Mouse (Mus musculus) common myeloid progenitor, adult 5-6 weeks (primary cell): Measurements from ENCODE around the gene Col12a1. TPM values are rescaled to one million over a fixed set of nuclear protein-coding genes. Genes with fewer than 3 reads are reported as not detected.

Source experiments
- ATAC-seq: replicated peaks from 2 replicates; pipeline ENCODE4 v1.8.0; 2016; ENCODE audit warnings: low read depth, mild to moderate bottlenecking, moderate TSS enrichment, inconsistent platforms; ENCODE audit not compliant: poor library complexity, severe bottlenecking
- total RNA-seq: library from RNA; stranded (forward); fragments of 200-1000, 187-1606 nt; gene quantifications from 2 replicates; pipeline ENCODE4 v1.2.3, GENCODE M21; 2017

Gene Col12a1
- total RNA-seq, 1 experiment from 2014 or later: not detected

- no peak for ATAC-seq
Measured at GRCm38 (mm10) chr9:79608795-79609194, 109.8 kb downstream of the Col12a1 start.

DNA sequence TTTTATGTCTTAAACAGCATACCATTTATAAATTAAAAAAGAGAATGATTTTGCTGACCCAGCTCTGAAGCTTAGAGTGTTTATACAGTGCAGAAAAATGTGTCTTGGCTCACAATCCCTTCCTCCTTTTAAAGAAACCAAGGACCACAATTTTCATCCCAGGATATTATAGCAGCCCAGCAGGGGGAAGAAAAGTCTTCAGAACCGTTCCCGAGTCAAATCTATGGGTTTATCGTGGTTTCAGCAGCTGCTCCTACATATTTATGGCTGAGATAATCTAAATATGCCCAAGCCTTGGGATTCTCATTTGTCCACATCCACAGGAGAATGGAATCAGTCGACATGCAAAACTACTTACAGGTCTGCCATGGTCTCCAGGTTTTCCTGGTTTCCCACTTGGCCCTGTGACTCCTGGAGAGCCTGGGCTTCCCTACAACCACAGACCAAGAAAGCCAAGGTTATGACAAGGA lies 110.5 kb downstream of the Col12a1 start:
- no peak for ATAC-seq

DNA sequence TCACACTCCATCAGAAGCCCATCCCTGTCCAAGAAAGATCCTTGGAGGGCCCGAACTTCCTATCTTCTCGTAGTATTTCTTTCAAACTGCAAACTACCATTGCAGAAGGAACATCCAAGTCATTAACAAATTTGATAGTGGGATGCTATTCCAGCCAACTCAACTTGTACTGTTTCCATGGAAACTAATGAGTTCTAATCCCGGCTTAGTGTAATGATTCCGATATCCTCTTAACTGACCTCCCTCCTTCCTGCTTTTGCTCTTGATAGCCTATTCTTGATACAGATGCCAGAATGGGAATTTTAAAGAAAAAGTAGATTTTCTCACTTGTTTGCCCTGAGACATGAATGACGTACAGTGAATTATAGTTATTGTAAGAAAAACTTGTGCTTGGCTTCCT lies 112.5 kb downstream of the Col12a1 start:
- ATAC-seq: no peak

DNA sequence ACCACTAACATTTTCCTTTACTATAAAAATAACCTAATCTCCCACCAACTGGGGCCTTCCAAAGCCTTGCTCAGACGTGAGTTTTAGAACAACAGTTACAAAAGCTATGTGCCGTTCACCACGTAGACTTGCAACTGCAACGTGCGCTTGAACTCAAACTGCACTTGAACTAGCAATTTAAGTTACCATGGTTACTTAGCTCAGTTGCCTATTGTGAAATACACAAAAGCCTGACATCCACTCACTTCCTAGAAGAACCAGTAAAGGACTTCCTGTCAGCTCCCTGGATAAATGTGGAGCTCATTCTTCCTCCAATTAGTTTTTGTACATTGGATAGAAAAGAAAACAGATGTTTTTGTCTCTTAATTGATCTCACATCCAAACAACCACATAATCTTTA lies 112.9 kb downstream of the Col12a1 start:
- ATAC-seq: no peak

DNA sequence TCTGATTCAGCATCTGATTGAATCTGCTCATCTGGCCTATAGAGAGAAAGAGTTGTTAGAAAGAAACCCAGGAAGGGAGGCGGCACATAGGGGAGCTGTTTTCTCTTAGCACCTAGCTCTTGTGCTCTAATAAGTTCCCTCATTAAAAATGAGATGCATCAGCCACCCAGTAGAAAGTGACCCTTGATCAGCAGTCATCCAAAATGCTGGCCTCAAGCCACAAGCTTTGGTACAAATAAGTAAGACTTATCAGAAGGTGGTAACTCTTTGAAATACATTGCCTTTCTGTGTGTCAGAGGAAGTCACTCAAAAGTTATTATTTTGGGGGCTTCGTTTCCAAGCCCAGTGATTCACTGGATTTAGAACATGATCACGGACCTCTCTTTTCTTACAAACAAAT lies 114.1 kb downstream of the Col12a1 start:
- no peak for ATAC-seq

DNA sequence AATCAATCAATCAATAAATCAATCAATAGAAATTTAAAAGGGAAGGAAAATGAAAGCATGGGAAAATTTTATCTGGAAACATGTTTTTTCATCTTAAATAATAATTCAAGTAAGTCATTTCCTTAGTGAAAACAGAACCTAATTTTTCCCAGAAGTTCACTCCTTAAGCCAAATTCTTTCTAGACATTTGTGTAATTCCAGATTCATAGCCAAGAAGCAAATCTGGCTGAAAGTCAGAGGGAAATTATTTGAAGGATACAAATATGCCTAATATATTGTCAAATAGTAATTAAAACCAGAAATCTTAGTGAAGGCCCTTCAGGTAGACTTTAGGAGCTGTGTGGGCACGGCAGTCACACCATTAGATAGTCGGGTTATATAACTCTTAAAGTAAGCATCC lies 115.2 kb downstream of the Col12a1 start:
- ATAC-seq: no peak

DNA sequence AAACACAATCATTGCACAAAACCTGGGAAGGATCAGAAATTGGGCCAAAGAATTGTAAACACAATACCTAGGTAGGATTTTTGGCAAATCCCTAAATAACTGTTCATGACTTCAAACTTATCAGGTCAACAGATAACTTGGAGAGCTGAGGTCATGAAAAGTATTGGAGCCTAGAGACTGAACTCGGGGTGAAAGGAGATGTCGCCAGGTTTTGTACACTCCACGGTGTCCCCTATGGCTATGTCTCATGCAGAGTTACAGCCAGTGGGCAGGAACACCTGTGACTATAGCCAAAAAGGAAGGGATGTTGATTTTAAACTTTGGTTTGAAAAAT lies 118.4 kb downstream of the Col12a1 start:
- no peak for ATAC-seq

GRCm38 (mm10) chr9:79599395-79600236 lies 119.0 kb downstream of the Col12a1 start:
- ATAC-seq: no peak

GRCm38 (mm10) chr9:79598578-79598977 lies 120.1 kb downstream of the Col12a1 start:
- no peak for ATAC-seq

DNA sequence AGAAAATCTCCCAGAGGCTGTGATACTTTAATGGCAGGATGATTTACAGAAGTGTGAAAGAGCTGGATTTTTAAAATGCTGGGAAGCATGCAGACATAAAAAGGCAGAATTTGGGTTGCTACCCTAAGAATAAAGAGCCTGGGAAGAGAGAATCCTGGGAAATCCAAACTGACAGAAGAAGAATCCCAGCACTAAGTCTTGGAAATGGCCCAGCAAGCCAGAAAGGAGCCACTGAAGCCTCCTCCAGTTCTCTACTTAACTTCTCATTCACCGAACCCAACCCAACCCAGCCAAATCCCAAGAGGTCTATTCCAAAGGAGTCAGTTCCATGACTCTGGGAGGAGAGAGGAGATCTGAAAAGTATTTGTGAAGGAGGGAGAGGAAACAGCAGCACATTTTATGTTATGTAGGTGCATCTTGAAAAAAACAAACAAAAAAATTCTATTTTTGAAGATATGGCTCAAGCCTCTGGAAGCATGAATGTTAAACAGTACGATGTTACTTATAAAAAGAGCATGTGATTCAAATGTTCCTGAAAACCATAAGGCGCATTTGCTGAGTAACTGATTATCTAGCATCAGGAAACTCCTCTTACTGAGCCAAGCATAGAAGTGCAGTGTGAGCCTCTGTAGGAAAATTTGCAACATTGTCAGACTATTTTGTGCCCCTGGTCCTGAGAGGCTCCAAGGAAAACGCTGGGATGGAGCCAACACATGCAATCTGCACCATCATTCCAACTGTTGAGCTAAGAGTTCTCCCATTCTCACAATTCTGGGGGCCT lies 132.0 kb downstream of the Col12a1 start:
- ATAC-seq: no peak

- ATAC-seq: no peak
Measured at GRCm38 (mm10) chr9:79566838-79567237, 151.8 kb downstream of the Col12a1 start.

DNA sequence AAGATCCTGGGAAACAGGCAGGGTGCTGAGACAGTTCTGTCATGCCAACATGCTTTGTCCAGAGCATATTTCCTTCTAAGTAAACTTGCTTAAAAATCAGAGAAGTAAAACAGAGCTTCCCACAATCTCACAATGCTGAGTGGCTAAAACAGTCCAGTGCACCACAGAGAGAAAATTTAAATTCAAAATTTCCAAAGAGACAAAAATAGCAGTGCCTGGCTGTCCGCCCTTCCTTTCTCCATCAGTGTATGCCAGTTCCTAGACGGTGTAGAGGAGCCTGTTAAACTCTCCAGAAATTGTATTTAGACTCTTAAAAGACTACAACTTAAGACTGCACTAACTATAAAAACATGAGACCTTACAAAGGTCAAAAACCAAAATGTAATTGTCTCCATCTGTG lies 165.3 kb downstream of the Col12a1 start:
- ATAC-seq: no peak

Other genes with a start within 250 kb of the Col12a1 start
- 99.8 and 129 TPM in 2 replicates for gene Cox7a2, start 41.0 kb upstream of the Col12a1 start, total RNA-seq
- gene Tmem30a, start 74.7 kb upstream of the Col12a1 start, total RNA-seq: 75.4 and 86.1 TPM in 2 replicates